Mouse (Mus musculus): Measurements from ENCODE around the gene Tti1. TPM values are rescaled to one million over a fixed set of nuclear protein-coding genes. Genes with fewer than 3 reads are reported as not detected.

The Tti1 gene
- total RNA-seq, 2 experiments from 2014 or later, result 17.2 to 19.1 TPM

DNA sequence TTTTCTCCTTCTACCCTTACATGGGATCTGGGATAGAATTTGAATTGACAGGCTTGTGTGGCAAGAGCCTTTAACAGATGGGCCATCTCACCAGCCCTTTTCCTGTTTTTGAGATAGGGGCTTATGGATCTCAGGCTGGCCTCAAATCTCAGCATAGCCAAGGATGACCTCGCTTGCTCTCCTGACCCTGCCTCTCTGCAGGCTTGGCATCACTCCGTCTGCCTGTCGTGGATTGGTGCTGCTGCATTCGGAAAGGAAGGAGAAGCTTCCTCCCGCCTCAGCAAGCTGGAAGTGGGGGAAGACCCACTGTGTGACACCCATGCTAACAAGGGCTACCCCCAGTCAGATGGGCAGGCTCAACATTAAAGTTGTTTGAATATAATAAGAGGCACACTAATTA is 49.0 kb downstream of the Tti1 start:
- intact Hi-C loops (cut with DNase I), result no loop called here
- DNase-seq, result no peak

DNA sequence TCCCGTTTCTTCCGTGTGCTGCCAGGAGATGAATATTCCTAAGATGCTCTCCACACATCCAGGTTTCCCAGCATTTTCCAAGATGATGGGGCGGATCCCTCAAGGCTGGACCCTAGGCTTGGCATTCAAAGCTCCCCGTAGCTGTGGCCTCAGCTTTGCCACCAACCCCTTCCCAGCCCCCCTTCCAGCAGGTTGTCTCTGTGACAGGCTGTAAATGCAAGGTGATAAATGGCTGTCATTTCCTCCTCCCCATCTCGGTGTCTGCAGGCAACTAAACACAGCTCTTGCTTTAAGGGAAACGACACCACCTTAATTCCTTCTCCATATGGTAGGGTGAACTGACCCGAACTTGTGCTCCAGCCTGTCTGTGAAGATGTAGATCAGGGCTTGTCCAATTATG is 52.6 kb downstream of the Tti1 start:
- DNase-seq, result no peak
- intact Hi-C loops (cut with DNase I), result no loop called here

DNA sequence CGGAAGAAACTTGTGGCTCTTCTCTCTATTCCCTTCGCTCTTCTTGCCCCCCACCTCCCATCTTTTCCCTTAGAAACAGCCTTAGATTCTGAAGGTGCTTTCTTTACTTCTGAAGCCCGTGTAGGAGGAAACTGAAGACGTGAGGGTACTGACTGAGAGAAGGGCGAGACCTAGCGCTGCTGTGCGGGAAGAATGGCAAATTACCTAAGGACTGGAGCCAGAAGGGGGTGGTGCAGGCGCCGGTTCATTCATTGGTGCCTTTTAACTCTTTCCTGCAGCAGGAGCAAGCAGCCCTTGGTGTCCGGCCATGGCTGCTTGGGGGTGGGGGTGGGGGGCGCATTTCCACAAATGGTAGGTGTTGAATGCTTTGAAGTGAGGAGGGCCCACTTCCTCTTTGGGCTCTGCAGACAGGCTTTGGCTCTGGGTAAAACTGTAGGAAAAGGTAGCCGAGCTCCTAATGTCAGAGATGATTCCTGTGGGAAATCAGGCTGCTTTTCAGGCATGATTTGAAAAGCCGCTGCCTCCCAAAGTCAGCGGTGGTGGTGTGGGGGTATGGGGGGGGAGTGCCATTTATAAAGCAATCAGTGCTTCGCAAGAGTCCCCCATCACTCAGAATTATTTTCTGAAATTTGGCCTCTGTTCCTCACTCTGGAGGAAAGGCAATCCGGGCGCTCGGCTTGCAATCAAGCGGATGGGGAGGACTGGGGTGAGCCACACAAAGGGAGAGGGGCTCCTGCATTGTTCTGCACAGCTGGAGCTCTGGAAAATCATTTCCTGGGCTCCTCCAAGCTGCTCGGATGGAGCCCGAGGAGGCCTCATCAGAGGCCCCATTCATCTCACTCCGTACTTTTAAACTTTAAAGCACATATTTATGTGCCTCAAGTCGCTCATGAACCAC is 53.4 kb downstream of the Tti1 start:
- no peak for DNase-seq
- intact Hi-C loops (cut with DNase I), result no loop called here

DNA sequence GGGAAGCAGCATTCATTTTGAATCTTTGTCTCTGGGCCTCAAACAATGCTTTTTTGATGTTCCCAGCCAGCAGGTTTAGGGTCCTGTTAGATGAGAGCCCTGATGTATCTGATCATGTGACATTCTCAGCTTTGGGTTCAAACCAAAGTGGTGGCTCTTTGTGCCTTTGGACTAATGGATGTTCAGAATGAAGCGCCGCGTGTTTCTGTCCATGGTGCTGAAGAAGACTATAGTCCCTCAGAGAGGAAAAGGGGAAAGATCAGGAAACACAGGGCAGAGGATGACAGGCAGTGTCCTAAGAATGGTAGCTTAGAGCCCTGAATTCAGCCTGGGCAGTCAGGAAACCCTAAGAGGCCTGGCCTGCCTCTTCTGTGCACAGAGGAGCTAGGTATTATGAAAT is 57.6 kb downstream of the Tti1 start:
- no peak for DNase-seq
- intact Hi-C loops (cut with DNase I), result no loop called here

DNA sequence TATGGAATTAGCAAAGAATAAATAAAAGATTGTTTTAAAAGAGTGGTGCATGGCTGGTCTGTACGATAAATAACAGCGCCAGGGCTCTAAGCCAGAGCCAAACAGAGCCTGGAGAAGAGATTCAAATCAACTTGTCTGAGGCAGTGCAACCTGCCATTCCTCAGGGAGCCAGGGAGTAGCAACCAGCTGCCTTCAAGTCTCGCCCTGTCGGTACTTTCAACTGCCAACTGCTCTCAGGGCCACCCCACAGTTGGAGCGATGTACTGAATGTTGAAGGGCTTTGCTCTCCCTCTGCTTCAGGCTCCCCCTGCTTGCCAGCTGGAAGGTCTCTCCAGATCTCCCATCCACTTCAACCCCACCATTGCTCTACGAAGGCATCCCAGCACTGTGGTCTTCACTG is 58.1 kb downstream of the Tti1 start:
- DNase-seq, result peak; percentile 56
- intact Hi-C loops (cut with DNase I), result no loop called here

DNA sequence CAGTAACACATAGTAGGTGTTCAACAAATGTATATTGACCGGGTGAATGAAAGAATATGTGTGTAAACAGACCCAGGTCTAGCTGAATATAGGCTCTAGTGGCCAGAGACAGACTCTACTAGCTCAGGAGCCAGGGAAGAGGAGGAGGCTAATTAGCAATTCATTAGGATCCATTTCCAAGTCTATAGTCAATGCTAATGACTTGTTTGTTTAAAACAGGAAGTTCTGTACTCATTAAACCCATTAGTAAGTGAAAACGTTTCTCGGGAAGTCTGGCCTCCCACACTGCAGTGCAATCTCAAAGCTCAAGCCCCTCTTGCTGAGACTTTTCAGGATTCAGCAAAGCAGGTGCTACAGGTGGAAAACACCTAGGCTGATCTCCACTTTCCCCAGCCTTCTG is 60.4 kb downstream of the Tti1 start:
- no peak for DNase-seq
- intact Hi-C loops (cut with DNase I), result no loop called here

DNA sequence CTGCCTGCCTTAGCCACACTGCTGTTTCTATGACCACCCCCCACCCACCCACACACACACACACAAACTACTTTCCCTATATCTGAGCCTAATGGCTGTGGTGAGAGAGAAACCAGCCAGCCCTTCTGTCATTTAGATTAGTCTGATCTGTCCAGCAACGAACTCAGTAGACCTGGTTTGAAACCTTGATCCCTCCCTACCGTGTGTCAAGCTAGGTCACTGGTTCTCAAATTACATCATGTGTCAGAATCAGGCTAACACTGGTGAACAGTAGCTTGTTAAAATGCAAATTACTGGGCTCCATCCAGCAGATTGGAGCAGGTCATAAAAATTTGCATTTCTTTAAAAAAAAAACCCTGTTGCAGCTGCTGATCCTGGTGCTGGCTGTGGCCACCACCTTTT is 70.5 kb downstream of the Tti1 start:
- intact Hi-C loops (cut with DNase I), result no loop called here
- no peak for DNase-seq

DNA sequence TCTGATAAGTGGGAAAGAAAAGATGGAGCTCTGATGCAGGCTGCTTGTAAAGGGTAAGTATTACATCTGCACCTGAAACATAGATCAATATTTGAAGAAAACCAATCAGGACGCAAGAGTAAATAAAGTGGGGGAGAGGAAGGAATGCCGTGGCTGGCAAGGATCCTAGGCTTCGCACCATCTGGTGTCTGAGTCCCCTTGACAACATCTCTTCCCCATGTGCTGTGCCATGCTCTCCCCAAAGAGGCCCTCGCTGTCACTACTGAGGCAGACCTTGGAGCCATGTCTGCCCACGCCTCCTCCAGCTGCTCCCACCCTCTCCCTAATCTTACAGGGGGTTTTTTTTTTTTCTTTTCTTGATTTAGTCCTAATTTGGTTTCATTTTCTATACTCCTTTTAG is 74.3 kb downstream of the Tti1 start:
- peak; percentile 61 for DNase-seq
- intact Hi-C loops (cut with DNase I), result no loop called here

DNA sequence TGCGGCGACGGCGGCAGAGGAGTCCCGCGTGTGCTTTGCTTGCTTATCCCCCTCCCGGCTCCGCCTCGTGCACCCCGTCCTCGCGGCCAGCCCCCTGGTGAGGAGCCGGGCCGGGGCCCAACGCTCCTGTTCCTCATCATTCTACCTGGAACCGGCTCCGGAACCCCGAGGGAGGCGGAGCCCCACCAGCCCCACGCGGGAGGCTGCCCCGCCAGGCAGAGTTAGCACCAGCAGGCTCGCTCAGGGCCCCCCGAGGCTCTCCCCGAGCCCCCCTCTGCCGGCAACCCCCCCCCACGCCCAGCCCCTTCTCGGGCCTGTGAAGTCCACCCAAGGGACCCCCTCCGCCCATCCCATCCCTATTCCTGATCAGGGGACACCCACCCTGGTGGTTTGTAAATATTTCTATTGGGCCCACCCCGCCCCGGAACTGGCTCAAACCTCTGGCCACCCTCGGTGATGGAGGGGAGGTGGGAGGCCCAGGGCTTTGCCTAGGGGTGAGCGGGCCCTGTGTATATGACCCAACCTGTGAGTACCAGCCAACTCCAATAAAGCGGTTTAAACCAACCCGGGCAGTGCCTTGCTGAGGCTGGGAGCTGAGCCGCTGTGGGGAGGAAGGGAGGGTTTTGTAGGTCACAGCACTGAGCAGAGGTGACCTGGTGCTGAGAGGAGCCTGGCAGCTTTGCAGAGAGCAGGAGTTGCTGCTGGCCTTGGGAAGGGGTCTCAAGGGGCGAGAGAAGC is 83.9 kb downstream of the Tti1 start:
- no peak for DNase-seq
- intact Hi-C loops (cut with DNase I), result no loop called here

DNA sequence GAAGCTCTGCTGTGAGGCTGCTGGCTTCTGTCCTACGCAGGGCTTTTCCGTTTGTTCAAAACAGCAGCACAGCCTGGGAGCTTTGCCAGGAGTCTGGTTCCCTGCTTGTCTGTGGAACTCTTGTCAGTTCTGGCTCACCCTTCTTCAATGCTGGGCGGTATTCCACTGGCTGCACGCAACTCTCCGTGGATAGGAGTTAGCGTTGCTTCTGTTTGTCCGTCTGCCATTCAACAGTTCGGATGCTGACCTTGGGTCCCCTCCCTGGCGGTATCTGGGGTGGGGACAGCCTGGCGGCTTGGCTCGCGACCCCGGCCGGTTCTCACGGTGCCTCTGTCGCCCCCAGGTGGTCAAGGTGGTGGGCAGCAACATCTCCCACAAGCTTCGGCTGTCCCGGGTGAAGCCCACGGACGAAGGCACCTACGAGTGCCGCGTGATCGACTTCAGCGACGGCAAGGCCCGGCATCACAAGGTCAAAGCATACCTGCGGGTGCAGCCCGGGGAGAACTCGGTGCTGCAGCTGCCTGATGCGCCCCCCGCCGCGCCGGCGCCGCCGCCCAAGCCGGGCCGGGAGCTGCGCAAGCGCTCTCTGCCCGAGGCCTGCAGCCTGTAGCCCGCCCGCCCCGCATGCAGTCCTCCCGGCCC is 84.6 kb downstream of the Tti1 start:
- peak; percentile 92 for DNase-seq
- intact Hi-C loops (cut with DNase I), result no loop called here

DNA sequence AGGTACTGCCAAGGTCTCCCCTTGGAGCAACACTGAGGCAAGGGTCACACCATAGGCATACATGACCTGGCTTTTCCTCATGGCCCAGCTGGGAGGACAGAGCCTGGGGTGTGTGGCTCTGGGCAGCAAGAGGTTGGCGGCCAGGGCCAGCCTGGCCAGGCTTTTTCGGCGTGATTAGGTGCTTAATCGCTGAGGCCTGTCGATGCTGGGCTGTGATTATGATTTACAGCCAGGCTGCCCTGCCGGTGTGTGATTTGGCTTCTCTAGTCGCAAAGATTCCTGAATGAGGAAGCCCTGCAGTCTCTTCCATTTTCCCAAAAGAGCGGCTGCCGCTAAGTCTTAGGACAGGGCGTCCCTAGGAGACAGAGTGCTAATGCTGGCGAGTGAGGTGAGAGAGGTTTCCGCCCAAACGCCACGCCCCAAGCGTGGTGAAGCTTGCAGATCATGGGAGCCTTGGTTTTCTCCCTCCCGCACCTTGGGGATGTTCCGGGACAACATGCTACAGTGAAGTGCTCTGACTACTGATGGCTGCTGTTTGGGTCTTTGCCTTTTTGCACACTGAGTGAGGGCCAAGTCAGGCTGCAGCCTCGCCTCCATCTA is 87.5 kb downstream of the Tti1 start:
- no peak for DNase-seq
- intact Hi-C loops (cut with DNase I), result no loop called here

DNA sequence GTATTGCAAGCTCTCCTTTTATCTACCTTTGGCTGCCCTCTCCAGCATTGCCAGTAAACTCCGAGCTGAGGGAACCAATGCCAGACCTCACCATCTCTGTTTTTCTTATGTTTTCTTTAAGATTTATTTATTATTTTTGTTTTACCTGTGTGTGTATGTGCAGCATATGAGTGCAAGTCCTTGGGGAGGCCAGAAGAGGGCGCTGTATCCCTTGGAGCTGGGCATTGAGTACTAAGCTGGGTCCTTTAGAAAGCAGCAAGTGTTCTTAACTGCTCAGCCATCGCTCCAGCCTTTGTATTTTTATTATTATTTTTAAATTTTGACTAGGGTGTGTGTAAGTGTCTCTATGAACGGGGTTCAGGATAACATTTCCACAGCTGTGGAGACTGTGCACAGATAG is 91.6 kb downstream of the Tti1 start:
- DNase-seq, result no peak
- intact Hi-C loops (cut with DNase I), result no loop called here

DNA sequence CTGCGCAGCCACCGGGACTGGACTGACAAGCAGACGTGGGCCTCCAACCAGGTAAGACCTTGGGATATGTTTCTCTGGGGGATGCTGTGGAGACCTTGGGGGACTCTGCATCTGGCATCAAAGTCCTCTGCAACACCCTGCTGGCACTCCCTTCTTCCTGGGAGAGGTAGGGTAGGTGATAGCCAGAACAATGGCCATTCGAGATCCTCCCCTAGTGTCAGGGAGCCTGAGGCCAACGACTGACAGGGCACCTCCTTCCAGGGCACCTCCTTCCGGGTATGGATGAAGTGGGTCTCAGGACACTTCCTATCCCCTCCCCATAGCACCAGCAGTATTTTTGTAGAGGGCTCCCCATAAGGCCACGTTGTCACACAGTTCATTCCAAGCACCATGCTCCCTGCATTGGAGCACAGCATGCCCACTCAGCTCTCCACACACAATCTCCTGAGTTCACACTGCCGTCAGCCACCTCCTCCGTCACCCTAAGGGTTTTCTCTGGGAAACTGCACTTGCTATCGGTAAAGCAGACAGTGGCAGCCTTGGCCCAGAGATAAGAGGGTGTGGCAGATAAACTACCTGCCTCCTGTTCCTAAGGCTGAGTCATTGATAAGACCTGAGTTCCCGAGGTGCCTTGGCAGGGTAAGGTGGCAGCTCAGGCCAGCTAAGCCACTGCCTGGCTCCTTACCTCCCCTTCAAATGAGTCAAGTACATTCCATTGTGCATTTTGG is 92.6 kb downstream of the Tti1 start:
- intact Hi-C loops (cut with DNase I), result no loop called here
- DNase-seq, result no peak

DNA sequence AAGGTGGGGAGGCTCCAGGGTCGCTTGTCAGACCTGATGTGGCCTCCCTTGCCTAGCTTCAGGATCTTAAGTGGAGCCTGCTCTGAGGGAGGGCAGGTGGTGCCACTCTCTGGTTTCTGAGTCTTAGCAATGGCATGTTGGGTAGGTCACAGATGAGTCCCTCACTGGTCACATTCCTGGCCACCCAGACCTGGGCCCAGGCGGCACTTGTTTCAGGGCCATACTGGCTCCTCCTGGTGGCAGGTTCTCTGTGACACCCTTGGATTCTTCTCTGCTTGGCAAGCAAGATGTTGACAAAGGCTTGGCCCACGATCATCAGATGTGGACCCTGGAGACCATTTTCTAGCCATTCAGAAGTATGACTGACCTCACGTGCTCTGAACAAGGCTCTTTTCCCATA is 95.6 kb downstream of the Tti1 start:
- DNase-seq, result no peak
- intact Hi-C loops (cut with DNase I), result no loop called here

Other genes starting within 250 kb of the Tti1 start
- 100 to 1,000 TPM; 189 to 190 TPM for gene Vstm2l, start 113.8 kb downstream of the Tti1 start, total RNA-seq (2021)
- 10 to 100 TPM; 34.7 to 35.1 TPM for gene Rprd1b, start 64 bp upstream of the Tti1 start, total RNA-seq (2021)
- gene Tgm2, start 118.0 kb upstream of the Tti1 start, total RNA-seq (2021), result 1 to 10 TPM; 7.0 to 9.7 TPM
- gene D630003M21Rik, start 200.8 kb upstream of the Tti1 start, total RNA-seq (2021), result 1 to 10 TPM; 3.1 TPM
- not detected for gene Bpi, start 229.7 kb upstream of the Tti1 start, total RNA-seq (2021)